Mouse (Mus musculus) intestine, embryonic 14.5 days (tissue): ENCODE measurements around the gene Atp13a1. TPM values are rescaled to one million over a fixed set of nuclear protein-coding genes. Genes with fewer than 3 reads are reported as not detected.

Source experiments
- ATAC-seq: fragments of 200-750 bp; cut with Nextera tagmentation; replicated peaks from 2 replicates; pipeline ENCODE4 v1.8.0; 2017; ENCODE audit warnings: low read depth, moderate number of reproducible peaks, moderate TSS enrichment, moderate library complexity; ENCODE audit not compliant: low FRiP score, low TSS enrichment
- DNase-seq: peaks from one replicate; pipeline ENCODE4 v3.0.0-alpha.2; 2018; ENCODE audit warnings: low spot score
- H3K27ac ChIP-seq: fragments of 300-500 bp; sonication (generic); 2 replicates; pipeline ENCODE4 v1.5.1; 2014; ENCODE audit warnings: low read depth, mild to moderate bottlenecking, control low read depth
- H3K27me3 ChIP-seq: fragments of 300-500 bp; sonication (generic); replicated peaks from 2 replicates; pipeline ENCODE4 v1.6.1; 2014; ENCODE audit warnings: low read length, control low read depth; ENCODE audit not compliant: control insufficient read depth, insufficient read depth
- H3K36me3 ChIP-seq: fragments of 300-500 bp; sonication (generic); 2 replicates; pipeline ENCODE4 v1.6.1; 2014; ENCODE audit warnings: low read length, control low read depth; ENCODE audit not compliant: control insufficient read depth, insufficient read depth
- H3K4me1 ChIP-seq: fragments of 300-500 bp; sonication (generic); replicated peaks from 2 replicates; pipeline ENCODE4 v1.6.1; 2014; ENCODE audit warnings: low read length, control low read depth, mixed read lengths; ENCODE audit not compliant: control insufficient read depth, insufficient read depth
- H3K4me2 ChIP-seq: fragments of 300-500 bp; sonication (generic); 2 replicates; pipeline ENCODE4 v1.6.1; 2014; ENCODE audit warnings: low read length
- H3K4me3 ChIP-seq: fragments of 300-500 bp; sonication (generic); 2 replicates; pipeline ENCODE4 v1.5.1; 2014; ENCODE audit warnings: low read depth, low read length, control low read depth, mixed read lengths
- H3K9ac ChIP-seq: fragments of 300-500 bp; sonication (generic); 2 replicates; pipeline ENCODE4 v1.6.1; 2014; ENCODE audit warnings: mild to moderate bottlenecking, low read length
- H3K9me3 ChIP-seq: fragments of 300-500 bp; sonication (generic); 2 replicates; pipeline ENCODE4 v1.6.1; 2016; ENCODE audit warnings: low read length, control low read depth; ENCODE audit not compliant: control insufficient read depth
- WGBS: fragments of 180-500 bp; shearing (Covaris S2); extraction: QIAGEN DNeasy Blood & Tissue Kit; methylation state at CpG from one replicate; pipeline ENCODE4 v1.1.7; 2014; 5-methylcytosine and 5-hydroxymethylcytosine counted together
- polyA plus RNA-seq: library from polyadenylated mRNA; unstranded; fragments of >200 nt; fragmentation: Nextera tagmentation; extraction: Ambion mirVana; gene quantifications from 2 replicates; pipeline ENCODE4 v1.2.1, GENCODE M21; 2014

Gene Atp13a1
- polyA plus RNA-seq, 1 experiment from 2014 or later, result 55.9 TPM

GRCm38 (mm10) chr8:69847167-69848065 lies 56.5 kb downstream of the Atp13a1 start:
- H3K9ac ChIP-seq, result no peak overlapping the region
- no peaks in the 10 kb centered on the region for H3K27me3 ChIP-seq
- no peaks in the 10 kb centered on the region for H3K9me3 ChIP-seq
- H3K4me2 ChIP-seq, result no peak overlapping the region
- WGBS, result 67% methylated on average over 3 of the region's 3 CpGs
- H3K27ac ChIP-seq, result no peak overlapping the region
- H3K4me3 ChIP-seq, result no peak overlapping the region
- no peak for ATAC-seq
- H3K4me1 ChIP-seq, result 0 out of 2 replicates have a peak, but pooled peaks cover 3% of the 10 kb centered on the region
- no peak for DNase-seq
- H3K36me3 ChIP-seq, result no peaks in the 10 kb centered on the region

GRCm38 (mm10) chr8:69848951-69849350 lies 58.0 kb downstream of the Atp13a1 start:
- ATAC-seq (peak; percentile 77), DNase-seq (no peak)
- no peaks in the 10 kb centered on the region for H3K27me3 ChIP-seq
- no peak overlapping the region for H3K4me2 ChIP-seq
- no peak overlapping the region for H3K9ac ChIP-seq
- no peaks in the 10 kb centered on the region for H3K9me3 ChIP-seq
- WGBS, result 78% methylated on average over 8 of the region's 8 CpGs
- no peak overlapping the region for H3K27ac ChIP-seq
- no peaks in the 10 kb centered on the region for H3K36me3 ChIP-seq
- 0 out of 2 replicates have a peak, but pooled peaks cover 3% of the 10 kb centered on the region for H3K4me1 ChIP-seq
- no peak overlapping the region for H3K4me3 ChIP-seq

- ATAC-seq, result no peak
- H3K9me3 ChIP-seq, result no peaks in the 10 kb centered on the region
- 59% methylated on average over 3 of the region's 3 CpGs for WGBS
- 0 out of 2 replicates have a peak, but pooled peaks cover 3% of the 10 kb centered on the region for H3K4me1 ChIP-seq
- H3K27ac ChIP-seq, result no peak overlapping the region
- H3K27me3 ChIP-seq, result no peaks in the 10 kb centered on the region
- H3K4me2 ChIP-seq, result no peak overlapping the region
- H3K36me3 ChIP-seq, result no peaks in the 10 kb centered on the region
- H3K9ac ChIP-seq, result no peak overlapping the region
- DNase-seq, result no peak
- no peak overlapping the region for H3K4me3 ChIP-seq
Measured at GRCm38 (mm10) chr8:69849899-69850298, 58.9 kb downstream of the Atp13a1 start.

- WGBS, result 75% methylated on average over 7 of the region's 7 CpGs
- H3K4me2 ChIP-seq, result no peak overlapping the region
- DNase-seq, result no peak
Measured at GRCm38 (mm10) chr8:69850926-69851506, 60.1 kb downstream of the Atp13a1 start.

GRCm38 (mm10) chr8:69853869-69854268 lies 62.9 kb downstream of the Atp13a1 start:
- Histone ChIP-seq H3K36me3 (no peaks in the 10 kb centered on the region), H3K4me1 (no peaks in the 10 kb centered on the region), H3K9ac (no peak overlapping the region), H3K27ac (no peak overlapping the region), H3K27me3 (no peaks in the 10 kb centered on the region), H3K9me3 (no peaks in the 10 kb centered on the region), H3K4me2 (no peak overlapping the region), H3K4me3 (no peak overlapping the region)
- no peak for DNase-seq
- WGBS, result 91% methylated on average over 10 of the region's 10 CpGs
- no peak for ATAC-seq

More at GRCm38 (mm10) chr8:69850926-69851506, 60.1 kb downstream of the Atp13a1 start:
- Histone ChIP-seq H3K9me3 (no peaks in the 10 kb centered on the region), H3K4me1 (0 out of 2 replicates have a peak, but pooled peaks cover 3% of the 10 kb centered on the region), H3K4me3 (no peak overlapping the region), H3K27ac (no peak overlapping the region), H3K36me3 (no peaks in the 10 kb centered on the region), H3K9ac (no peak overlapping the region), H3K27me3 (no peaks in the 10 kb centered on the region)
- no peak for ATAC-seq

Other genes starting within 250 kb of the Atp13a1 start
- gene Zfp868, start 165.6 kb upstream of the Atp13a1 start, polyA plus RNA-seq, result 21.3 and 21.4 TPM in 2 replicates
- 1.3 and 1.8 TPM in 2 replicates for gene Zfp964, start 136.7 kb upstream of the Atp13a1 start, polyA plus RNA-seq
- gene Zfp869, start 80.4 kb upstream of the Atp13a1 start, polyA plus RNA-seq, result 28.2 and 28.3 TPM in 2 replicates
- gene Zfp963, start 41.2 kb upstream of the Atp13a1 start, polyA plus RNA-seq, result 5.6 and 5.8 TPM in 2 replicates
- gene Gm20422, start 16.3 kb upstream of the Atp13a1 start, polyA plus RNA-seq, result 0.73 and 1.3 TPM in 2 replicates
- 27.4 and 27.5 TPM in 2 replicates for gene Zfp866, start within 50 bp of the Atp13a1 start, polyA plus RNA-seq
- gene Gmip, start 17.5 kb downstream of the Atp13a1 start, polyA plus RNA-seq, result 10.4 and 12.3 TPM in 2 replicates
- 1.0 and 1.2 TPM in 2 replicates for gene Lpar2, start 31.3 kb downstream of the Atp13a1 start, polyA plus RNA-seq
- 5.7 and 6.3 TPM in 2 replicates for gene Pbx4, start 41.3 kb downstream of the Atp13a1 start, polyA plus RNA-seq
- 0.44 and 0.57 TPM in 2 replicates for gene Cilp2, start 96.5 kb downstream of the Atp13a1 start, polyA plus RNA-seq
- gene Tssk6, start 111.0 kb downstream of the Atp13a1 start, polyA plus RNA-seq, result 3.3 and 4.0 TPM in 2 replicates
- gene Ndufa13, start 111.4 kb downstream of the Atp13a1 start, polyA plus RNA-seq, result 215 and 222 TPM in 2 replicates
- gene Yjefn3, start 111.5 kb downstream of the Atp13a1 start, polyA plus RNA-seq, result 4.1 and 5.0 TPM in 2 replicates
- 51.9 and 57.4 TPM in 2 replicates for gene Gatad2a, start 205.2 kb downstream of the Atp13a1 start, polyA plus RNA-seq